Mouse (Mus musculus) frontal cortex, adult 2 months (tissue): ENCODE data around the gene Mrpl10. TPM values are rescaled to one million over a fixed set of nuclear protein-coding genes. Genes with fewer than 3 reads are reported as not detected.
A peak's percentile ranks its signal among the peaks of the same experiment; 100 is the strongest.

Experiments used
- DNase-seq, 2 experiments: peaks; one replicate each; pipeline ENCODE4 v3.0.0; 2022; ENCODE audit warnings: low spot score in 1 of 2; ENCODE audit errors: extremely low spot score in 1 of 2
- polyA plus RNA-seq: library from polyadenylated mRNA; depleted of rRNA; stranded (reverse); fragments of >200 nt; gene quantifications from 2 replicates; pipeline ENCODE4 v1.2.3, GENCODE M21; 2012

Gene Mrpl10
- polyA plus RNA-seq, 1 experiment: 66.3 TPM

DNA sequence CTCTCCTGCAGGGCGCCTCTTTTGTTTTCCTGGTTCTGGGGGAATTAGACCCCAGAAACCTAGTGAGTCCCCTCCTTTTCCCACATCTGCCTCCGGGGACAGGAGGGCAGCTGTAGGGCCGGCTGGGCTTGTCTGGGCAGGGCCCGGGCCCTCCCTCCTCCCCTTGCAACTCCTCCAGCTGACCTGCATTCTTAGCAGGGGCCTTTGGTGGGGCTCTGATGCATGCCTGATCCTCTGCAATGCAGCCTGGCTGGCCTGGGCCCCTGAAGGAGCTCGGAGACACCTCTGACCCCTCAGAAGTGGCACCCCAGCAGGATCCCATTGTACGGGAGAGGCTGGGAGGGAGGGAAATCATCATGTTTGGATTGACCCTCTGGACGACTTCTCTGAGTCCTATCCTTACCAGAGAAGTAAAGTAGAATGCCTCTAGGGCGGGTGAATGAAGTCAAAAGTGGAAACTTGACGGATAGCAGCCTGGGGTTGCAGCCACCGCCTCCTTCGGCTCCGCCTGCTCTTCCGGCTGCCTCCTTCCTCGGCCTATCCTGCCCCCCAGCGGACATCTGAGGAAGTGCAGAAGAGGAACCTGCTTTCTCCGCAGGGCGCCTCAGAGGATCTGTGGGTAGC is 15.5 kb upstream of the Mrpl10 start:
- peak; percentile 59 to 90 for DNase-seq

DNA sequence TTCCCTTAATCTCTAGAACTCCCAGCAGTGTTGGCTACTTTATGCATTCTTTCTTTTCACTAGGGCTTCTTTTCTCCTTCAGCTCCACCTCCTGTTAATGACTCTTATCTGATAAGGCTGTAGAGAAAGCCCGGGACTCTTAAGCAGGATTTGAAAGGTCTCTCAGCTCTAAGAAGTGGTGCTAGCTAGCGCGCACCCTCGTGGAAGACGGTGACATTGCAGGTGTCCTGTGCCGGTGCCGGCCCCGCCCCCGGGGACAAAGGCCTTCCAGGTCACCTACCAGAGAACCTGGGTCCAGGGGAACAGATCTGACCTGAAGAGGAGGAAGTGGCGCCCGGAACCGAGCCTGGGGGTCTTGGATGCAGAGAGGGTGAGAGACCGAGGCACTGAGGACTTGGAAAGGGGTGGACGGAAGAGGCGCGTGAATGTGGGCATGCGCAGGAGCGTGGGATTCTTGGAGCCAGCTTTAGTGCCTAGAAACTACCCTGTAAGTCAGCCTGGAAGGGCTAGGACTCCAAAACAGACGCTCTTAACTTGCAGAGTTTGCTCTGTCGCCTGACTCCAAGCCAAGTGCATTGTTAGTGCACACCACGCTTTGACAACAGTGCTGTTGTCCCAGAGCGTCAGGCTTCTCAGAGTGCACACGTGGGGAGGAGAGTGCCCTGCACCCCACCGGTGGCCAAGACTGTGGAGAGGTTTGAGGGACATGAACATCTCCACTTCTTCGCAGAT is 11.5 kb upstream of the Mrpl10 start, which contains the start of gene Scrn2:
TSS of gene Scrn2 (plus strand) at position 253 of the 732 bp plus-strand sequence.
- DNase-seq: peak in 1 of 2 experiments; percentile 82

DNA sequence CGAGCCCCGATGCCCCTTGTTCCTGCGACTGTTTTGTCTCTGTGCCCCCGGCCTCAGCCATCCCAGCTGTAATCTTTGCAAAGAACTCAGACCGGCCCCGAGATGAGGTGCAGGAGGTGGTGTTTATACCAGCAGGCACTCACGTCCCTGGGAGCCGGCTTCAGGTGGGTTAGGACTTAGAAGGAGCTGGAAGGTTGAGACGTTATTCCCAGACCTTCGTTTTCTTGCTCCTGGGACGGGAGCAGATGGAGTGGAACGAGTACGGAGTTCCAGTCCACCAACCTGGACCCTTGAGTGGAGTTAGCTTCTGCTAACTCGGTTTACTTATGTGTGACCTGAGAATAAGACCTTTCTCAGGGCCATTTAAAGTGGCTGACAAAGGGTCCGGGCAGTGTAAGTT is 10.9 kb upstream of the Mrpl10 start:
- no peak for DNase-seq

DNA sequence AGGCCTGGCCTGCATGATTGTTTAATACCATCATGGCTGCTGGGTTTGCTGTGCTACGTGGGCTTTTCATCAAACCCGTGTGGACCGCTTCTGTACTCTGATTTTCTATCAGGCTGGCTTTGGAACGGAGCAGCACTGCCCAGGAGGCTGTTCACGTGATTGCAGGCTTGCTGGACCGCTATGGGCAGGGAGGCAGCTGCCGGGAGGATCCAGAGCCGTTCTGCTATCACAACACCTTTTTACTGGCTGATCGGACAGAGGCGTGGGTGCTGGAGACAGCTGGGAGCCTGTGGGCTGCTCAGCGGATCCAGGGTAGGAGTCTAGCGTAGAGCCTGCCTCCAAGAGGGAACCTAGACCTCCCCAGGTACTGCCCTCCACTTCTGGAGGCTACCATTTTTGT is 9.4 kb upstream of the Mrpl10 start:
- no peak for DNase-seq

DNA sequence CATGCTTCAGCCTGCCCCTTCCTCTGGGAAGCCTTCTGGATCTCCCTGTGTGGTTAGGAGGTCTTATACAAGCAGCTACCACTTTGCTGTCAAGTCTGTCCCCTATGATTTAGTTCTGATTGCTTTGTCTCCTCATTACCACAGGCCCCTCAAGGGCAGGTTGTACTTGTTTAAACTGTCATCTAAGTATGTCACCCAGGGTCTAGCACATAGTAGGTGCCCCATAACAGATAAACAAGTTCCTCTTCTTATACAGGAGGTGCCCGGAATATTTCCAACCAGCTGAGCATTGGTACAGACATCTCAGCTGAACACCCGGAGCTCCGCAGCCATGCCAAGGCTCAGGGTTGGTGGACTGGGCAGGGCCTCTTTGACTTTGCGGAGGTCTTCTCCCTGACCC is 8.9 kb upstream of the Mrpl10 start:
- DNase-seq: no peak

DNA sequence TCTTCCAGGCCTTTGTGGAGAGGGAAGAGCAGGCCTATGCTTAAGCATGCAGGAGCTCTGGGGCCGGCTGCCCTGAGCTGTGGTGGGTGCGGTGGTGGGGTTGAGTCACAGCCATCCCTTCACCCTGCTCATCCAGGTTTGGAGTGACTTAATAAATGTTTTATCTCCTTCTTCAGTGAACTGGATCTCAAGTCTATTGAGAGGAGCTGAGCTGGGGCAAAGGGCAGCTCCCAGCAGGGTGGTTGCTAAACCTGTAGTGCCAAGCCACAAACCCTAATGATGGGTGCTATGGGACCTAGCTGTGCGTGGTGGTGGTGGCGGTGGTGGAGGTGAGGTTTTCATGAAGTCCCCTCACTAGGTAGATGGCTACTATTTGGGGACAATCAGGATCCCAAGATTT is 7.6 kb upstream of the Mrpl10 start:
- no peak for DNase-seq

DNA sequence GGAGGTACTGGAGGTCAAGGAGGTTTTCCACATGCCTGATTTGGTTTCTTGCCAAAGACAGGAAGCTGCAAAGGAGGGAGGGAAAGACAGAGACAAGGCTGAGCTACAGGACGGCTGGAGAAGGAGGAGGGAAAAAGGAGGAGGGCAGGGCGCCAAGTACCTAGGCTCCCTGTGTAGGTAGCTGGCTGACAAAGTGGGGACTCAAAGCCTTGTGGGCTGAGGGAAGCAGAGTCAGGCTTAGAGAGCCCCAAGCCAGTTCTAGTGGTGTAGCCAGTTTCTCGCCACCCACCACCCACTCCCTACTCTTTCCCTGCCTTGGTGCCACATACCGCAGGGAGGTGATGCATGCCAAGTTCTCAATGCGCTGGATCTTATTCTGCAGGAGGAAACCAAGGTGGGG is 5.2 kb upstream of the Mrpl10 start:
- DNase-seq: peak; percentile 45 to 76

DNA sequence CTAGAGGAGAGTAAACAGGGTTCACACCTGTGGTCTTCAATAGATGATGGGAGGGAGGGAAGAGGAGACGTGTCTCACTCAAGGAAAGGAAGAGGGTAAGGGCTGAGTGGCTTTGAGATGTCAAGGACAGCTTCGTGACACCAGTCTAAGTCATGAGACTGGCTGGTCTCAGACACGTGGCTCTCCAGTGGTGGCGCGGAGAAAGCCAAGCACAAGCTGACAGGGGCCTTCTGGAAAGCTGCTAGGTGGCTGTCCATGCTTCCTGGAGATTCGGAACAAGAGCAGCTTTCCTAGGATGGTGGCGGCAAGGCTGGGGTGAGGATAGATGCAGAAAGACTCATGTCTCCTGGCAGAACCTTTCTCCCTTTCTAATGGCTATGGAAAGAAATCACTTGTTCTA is 2.5 kb upstream of the Mrpl10 start:
- no peak for DNase-seq

DNA sequence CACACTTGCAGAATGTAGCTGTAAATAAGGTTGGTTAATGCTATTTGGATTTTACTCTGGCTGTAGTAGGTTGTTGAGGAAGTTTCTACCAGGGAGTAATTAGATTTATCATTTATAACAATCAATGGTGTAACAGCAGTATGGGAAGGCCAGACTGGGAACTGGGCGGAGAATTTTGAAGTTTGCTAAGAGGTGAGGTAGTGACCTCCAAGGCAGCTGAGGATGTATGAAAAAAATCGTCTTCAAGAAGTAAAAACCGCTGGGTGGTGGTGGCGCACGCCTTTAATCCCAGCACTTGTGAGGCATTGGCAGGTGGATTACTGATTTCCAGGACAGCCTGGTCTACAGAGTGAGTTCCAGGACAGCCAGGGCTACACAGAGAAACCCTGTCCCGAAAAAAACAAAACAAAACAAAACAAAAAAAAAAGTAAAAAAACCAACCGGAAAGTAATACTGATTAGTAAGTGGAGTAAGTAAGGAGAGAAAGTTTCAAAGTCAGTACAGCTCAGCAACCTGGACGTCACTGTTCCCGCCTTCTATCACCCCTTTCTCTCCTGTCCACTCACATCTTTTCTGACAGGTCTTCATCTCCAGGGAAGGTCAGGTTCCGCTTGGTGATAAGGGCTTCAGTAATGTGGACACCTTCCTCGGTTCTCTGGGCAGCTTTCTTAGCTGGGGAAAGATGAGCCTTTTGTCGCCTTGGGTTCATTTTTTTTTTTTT is 899 bp upstream of the Mrpl10 start:
- no peak for DNase-seq

DNA sequence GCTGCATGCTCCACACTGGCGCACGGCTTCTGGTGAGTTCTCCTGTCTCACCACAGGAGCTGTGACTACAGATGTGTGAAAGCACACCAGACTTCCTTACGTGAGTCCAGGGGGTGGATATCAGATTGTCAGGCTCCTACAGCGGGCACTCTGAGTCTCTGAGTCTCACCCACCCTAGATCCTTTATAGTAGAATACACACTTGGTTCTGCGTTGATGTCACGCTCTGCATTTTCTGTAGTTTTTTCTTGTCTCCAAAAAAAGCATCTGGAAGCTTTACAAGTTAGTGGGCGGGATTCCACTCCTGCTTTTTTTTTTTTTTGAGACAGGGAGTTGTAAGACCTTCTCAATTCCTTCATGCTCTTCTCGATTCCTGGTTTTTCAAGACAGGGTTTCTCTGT is 3.5 kb downstream of the Mrpl10 start:
- DNase-seq: peak in 1 of 2 experiments; percentile 77

DNA sequence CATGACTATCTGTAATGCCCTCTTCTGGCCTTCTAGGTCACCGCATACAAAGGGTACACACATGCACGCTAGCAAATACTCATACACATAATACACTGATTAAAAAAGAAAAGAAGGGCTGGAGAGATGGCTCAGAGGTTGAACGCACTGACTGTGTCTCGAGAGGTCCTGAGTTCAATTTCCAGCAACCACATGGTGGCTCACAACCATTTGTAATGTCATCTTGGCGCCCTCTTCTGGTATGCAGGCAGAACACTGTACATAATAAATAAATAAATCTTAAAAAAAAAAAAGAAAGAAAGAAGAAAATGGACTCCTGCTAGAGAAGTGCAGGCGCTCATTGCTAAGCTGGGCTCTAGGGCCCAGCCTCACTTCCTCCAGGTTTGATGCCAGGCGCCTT is 4.5 kb downstream of the Mrpl10 start:
- DNase-seq: no peak

DNA sequence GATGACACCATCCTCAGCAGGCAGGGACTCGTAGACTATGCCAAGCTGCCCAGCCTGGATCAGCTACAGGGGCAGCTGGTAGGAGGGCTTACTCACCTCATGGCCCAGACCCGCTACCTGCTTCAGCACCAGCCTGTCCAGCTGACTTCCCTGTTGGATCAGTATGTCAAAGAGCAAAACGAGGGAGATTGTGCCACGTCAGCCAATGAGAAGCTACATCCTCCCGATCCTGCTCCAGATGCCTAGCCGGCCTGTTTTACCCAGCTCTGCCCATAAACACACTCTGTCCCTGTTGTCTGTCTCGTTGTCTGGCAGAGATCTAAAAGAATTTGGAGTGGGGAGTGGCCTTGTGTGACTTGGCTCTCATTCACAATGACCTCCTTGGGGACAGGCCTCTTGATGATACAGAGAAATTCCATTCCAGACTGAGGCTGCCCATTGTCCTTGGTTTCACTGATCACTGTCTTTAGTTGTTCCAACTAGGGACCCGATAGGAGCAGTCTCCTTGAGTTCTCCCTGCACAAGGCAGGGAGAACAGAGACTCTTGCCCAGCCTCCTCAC is 6.8 kb downstream of the Mrpl10 start:
- no peak for DNase-seq

DNA sequence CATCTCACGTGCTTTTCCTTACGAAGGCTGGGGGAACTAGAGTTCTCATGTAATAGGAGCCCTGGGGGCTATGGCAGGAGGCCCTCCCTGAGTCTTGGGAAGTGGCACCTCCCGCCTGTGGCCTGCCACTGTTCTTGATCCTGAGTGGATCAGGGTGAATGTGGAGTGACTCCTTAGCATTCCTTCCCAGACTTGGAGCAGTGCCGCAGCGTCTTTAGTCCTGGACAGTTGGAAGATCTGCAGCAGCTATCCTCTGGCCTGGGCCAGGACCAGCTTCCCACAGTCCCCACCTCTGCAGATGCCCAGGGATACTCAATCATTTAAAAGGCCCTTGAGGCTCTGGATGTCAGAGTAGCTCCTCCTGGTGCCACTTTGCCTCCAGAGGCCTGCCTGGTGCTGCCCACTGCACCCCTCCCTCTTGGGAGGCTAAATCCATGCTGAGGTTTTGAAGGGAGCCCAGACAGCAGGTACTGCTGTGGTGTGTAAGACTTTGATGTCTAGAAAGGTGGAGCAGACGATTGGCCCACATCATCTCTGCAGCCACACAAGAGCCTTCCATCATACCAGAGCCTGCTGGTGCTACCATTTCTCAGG is 8.2 kb downstream of the Mrpl10 start:
- DNase-seq: no peak

DNA sequence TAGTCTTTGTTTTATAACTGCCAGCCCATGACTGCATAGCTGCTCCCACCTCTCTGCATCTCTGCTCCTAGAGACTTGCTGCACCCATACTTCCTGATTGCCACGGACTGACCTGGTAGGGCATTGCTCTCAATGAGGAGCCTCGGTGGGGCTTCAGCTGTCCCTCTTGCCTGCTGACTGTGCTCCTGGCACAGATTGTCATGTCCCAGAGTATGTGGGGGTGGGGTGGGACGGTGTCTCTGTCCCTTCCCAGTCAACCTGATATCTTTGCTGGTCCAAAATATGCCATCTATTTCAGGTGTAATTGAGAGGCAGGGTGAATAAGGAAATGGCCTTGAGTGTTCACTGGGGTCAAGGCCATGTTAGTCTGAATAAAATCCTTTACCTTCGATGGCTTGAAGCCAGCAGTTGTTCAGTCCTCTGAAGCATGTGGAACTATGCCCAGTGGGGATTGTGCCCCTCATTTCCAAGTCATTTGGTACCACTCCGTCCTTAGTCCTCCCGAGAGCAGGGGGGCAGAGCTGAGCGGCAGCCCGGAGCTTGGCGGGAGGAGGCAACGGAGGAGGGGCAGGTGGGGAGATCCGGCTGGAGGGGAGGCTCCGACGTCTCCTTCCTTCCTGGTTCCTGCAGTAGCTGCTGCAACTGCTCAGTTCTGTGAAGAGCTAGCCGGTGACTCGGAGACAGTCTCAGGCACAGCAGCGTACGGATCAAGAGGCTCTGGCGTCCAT is 9.0 kb downstream of the Mrpl10 start, which contains the start of gene Osbpl7:
TSS of gene Osbpl7 (plus strand) at position 413 of the 728 bp plus-strand sequence.
- peak in 1 of 2 experiments; percentile 79 for DNase-seq

DNA sequence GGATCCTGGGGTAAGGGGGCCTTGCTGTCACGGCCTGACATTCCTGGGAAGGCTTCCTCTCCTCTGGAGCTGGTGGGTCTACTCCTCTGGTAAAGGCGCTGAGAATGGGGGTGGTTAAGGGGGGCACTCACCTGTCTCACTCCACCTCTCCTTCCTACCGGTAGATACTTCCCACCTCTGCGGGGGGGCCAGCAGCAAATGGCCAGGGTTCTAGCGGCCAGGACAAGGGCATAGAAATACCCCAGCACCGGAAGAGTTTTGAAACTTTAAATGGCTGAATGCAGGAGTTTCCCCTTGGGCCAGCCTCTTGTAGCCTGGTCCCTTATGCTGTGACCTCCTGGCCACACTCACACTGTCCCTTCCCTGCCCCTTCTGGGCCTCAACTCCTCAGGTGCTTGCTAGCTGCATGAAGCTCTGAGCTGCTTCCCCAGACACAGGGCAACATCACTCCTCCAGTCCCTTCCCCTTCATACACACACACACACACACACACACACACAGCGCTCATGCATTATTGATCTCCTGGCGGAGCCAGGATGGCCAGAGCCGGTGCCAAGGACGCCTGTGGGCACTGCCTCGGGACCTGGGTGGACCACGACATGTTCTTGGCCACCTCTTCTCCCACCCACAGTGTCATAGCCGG is 9.7 kb downstream of the Mrpl10 start:
- DNase-seq: no peak

DNA sequence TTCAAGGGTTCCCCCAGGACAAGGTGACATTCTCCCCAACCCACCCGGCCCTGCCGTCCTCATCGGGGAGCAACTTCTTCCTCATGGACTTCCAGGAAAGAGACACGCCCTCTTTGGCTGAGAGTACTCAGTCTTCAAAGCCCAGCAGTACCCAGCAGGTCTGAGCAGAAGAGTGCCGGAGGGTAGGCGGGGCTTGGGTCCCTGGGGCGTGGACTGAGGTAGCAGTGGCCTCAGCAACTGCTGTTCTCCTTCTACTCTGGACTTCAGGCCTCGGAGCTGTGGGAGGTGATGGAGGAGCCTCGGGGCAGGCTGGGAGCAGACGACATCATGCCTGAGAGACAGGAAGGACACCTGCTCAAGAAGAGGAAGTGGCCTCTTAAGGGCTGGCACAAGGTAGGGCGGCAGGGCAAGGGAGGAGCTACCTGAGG is 10.9 kb downstream of the Mrpl10 start:
- DNase-seq: no peak

DNA sequence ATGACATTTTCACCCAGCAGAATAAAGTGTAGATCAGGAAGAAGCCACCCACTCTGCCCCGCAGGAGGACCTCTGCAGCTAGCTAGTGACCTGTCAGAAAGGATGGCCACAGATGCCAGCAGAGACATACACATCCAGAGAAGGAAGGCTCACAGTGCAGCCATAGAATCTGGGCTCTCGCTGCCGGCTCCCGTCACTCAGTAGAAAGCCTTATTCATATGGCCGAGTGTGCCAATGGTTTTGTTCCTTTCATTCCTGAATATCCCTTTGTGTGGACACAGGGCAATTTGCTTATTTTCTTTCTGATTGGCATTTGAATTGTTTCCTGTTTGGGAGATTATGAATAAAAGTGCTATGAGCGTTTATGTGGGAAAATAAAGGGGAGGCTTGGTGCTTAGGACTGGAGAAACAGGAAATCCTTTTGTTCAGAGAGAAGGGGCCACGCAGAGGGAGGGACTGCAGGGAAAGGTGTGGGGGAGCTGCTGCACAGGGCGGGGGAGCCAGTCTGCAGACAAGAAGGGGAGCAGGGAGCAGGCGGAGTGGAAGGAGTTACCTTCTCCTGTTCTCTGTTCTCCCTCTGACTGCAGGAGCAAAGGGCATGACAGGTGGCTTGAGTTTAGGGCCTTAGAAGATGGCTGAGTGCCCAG is 22.0 kb downstream of the Mrpl10 start:
- peak in 1 of 2 experiments; percentile 24 for DNase-seq

DNA sequence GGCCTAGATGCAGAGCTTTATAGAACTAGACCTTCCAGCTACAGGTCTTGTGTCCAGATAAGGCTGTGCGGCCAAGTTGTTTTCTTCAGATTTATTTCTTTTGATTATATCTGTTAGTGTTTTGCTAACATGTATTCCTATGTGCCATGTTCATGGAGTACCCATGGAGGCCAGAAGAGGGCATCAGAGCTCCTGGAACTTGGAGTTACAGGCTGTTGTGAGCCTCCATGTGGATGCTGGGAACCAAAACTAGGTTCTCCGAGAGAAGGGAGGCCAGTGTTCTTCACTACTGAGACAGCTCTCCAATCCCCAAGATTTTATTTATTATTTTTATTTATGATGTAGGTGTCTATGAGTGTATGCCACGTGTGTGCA is 22.5 kb downstream of the Mrpl10 start:
- no peak for DNase-seq
